Mouse (Mus musculus) hindbrain, embryonic 14.5 days (tissue): Measurements from ENCODE around the gene Cdc42ep4. TPM values are rescaled to one million over a fixed set of nuclear protein-coding genes. Genes with fewer than 3 reads are reported as not detected.

Experiments used
- ATAC-seq: fragments of 200-750 bp; cut with Nextera tagmentation; 2 replicates; pipeline ENCODE4 v1.8.0; 2017; ENCODE audit warnings: moderate number of reproducible peaks, mild to moderate bottlenecking, moderate TSS enrichment, moderate library complexity; ENCODE audit not compliant: low FRiP score
- DNase-seq: peaks from one replicate; pipeline ENCODE4 v3.0.0-alpha.2; 2015; ENCODE audit warnings: low spot score
- H3K27ac ChIP-seq: fragments of 300-500 bp; sonication (generic); 2 replicates; pipeline ENCODE4 v1.5.1; 2014; ENCODE audit warnings: mild to moderate bottlenecking, moderate library complexity
- H3K27me3 ChIP-seq: fragments of 300-500 bp; sonication (generic); 2 replicates; pipeline ENCODE4 v1.6.1; 2014; ENCODE audit warnings: mild to moderate bottlenecking, low read length, mixed read lengths; ENCODE audit not compliant: control insufficient read depth, insufficient read depth
- H3K36me3 ChIP-seq: fragments of 300-500 bp; sonication (generic); replicated peaks from 2 replicates; pipeline ENCODE4 v1.6.1; 2014; ENCODE audit not compliant: control insufficient read depth, insufficient read depth
- H3K4me1 ChIP-seq: fragments of 300-500 bp; sonication (generic); replicated peaks from 2 replicates; pipeline ENCODE4 v1.6.1; 2014; ENCODE audit warnings: antibody characterized with exemption, low read length, mixed read lengths; ENCODE audit not compliant: control insufficient read depth, insufficient read depth
- H3K4me2 ChIP-seq: fragments of 300-500 bp; sonication (generic); replicated peaks from 2 replicates; pipeline ENCODE4 v1.6.1; 2014; ENCODE audit warnings: mild to moderate bottlenecking, moderate library complexity
- H3K4me3 ChIP-seq: fragments of 300-500 bp; sonication (generic); replicated peaks from 2 replicates; pipeline ENCODE4 v1.5.1; 2014; ENCODE audit warnings: mild to moderate bottlenecking, low read length
- H3K9ac ChIP-seq: fragments of 300-500 bp; sonication (generic); 2 replicates; pipeline ENCODE4 v1.6.1; 2014
- H3K9me3 ChIP-seq: fragments of 300-500 bp; sonication (generic); 2 replicates; pipeline ENCODE4 v1.6.1; 2016; ENCODE audit warnings: low read length; ENCODE audit not compliant: control insufficient read depth
- WGBS: fragments of 180-500 bp; shearing (Covaris S2); extraction: QIAGEN DNeasy Blood & Tissue Kit; methylation state at CpG from one replicate; pipeline ENCODE4 v1.1.7; 2014; 5-methylcytosine and 5-hydroxymethylcytosine counted together
- polyA plus RNA-seq: library from polyadenylated mRNA; unstranded; fragments of >200 nt; fragmentation: Nextera tagmentation; extraction: Ambion mirVana; gene quantifications from 2 replicates; pipeline ENCODE4 v1.2.1, GENCODE M21; 2014

The Cdc42ep4 gene
- polyA plus RNA-seq, 1 experiment from 2014 or later, result 42.0 TPM

- H3K27ac ChIP-seq, result no peak overlapping the region
- peaks cover 5% of the 10 kb centered on the region; the same call in 1 of the 2 replicates for H3K36me3 ChIP-seq
- H3K4me2 ChIP-seq, result no peak overlapping the region
- ATAC-seq (no peak), DNase-seq (no peak)
- no peaks in the 10 kb centered on the region for H3K27me3 ChIP-seq
- H3K4me3 ChIP-seq, result no peak overlapping the region
- no peak overlapping the region for H3K9ac ChIP-seq
- H3K4me1 ChIP-seq, result peaks cover 19% of the 10 kb centered on the region
- H3K9me3 ChIP-seq, result no peaks in the 10 kb centered on the region
- WGBS, result 100% methylated on average over 1 of the region's 1 CpGs
These were observed 8.7 kb downstream of the Cdc42ep4 start for GRCm38 (mm10) chr11:113742998-113743397.

DNA sequence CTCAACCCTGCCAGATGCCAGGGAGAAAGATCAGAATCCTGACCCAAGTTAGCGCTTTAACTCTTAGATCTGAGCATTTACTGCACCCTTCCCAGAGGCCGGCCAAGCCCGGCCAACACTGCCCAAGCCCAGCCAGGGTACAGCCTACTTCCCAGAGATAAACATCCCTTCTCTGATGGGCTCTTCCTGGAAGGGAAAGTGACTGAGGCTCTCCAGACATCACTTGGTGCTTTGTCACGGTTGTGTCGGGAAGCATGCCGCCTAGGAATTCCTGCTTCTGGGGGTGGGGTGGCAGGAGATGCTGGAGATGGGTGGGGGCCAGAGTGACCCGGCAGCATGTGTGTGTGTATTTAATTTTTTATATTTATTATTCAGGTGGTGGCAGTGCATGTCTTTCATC lies 11.6 kb downstream of the Cdc42ep4 start:
- DNase-seq, result no peak
- Histone ChIP-seq H3K4me3 (no peak overlapping the region), H3K36me3 (peaks cover 5% of the 10 kb centered on the region; the same call in 1 of the 2 replicates), H3K9me3 (no peaks in the 10 kb centered on the region), H3K27ac (no peak overlapping the region), H3K4me1 (peaks cover 8% of the 10 kb centered on the region; the same call in 1 of the 2 replicates), H3K9ac (no peak overlapping the region), H3K4me2 (no peak overlapping the region), H3K27me3 (no peaks in the 10 kb centered on the region)
- ATAC-seq, result no peak
- WGBS, result 87% methylated on average over 7 of the region's 7 CpGs

DNA sequence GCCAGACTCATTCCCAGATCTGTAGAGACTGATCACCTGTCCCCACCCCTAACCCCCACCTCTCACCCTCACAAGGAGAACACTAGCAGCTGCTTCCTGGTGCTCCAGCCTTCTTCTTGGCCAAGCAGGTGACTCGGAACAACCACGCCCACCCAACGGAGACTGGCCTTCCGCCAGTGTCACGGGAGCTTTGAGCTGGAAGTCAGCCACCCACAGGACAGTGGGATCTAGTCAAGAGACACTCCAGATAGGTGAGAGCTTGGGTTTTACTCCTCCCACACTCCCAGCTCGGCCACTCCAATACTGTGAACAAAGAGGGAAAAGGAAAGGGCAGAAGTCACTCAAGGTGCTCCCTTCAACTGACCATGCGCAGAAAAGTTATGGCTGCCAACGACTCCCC lies 12.5 kb downstream of the Cdc42ep4 start:
- no peak for ATAC-seq
- no peak overlapping the region for H3K9ac ChIP-seq
- DNase-seq, result no peak
- no peaks in the 10 kb centered on the region for H3K9me3 ChIP-seq
- no peak overlapping the region for H3K27ac ChIP-seq
- WGBS, result 80% methylated on average over 8 of the region's 8 CpGs
- no peaks in the 10 kb centered on the region for H3K27me3 ChIP-seq
- no peak overlapping the region for H3K4me2 ChIP-seq
- H3K4me3 ChIP-seq, result no peak overlapping the region
- peaks cover 5% of the 10 kb centered on the region; the same call in 1 of the 2 replicates for H3K36me3 ChIP-seq
- H3K4me1 ChIP-seq, result peaks cover 8% of the 10 kb centered on the region; the same call in 1 of the 2 replicates

GRCm38 (mm10) chr11:113737912-113738311 lies 13.8 kb downstream of the Cdc42ep4 start:
- peaks cover 20% of the 10 kb centered on the region; the same call in 1 of the 2 replicates for H3K4me1 ChIP-seq
- no peaks in the 10 kb centered on the region for H3K36me3 ChIP-seq
- DNase-seq (no peak), ATAC-seq (no peak)
- H3K27me3 ChIP-seq, result no peaks in the 10 kb centered on the region
- no peak overlapping the region for H3K4me2 ChIP-seq
- H3K27ac ChIP-seq, result no peak overlapping the region
- no peaks in the 10 kb centered on the region for H3K9me3 ChIP-seq
- H3K4me3 ChIP-seq, result no peak overlapping the region
- WGBS, result 62% methylated on average over 8 of the region's 8 CpGs
- H3K9ac ChIP-seq, result no peak overlapping the region

- Histone ChIP-seq H3K4me3 (no peak overlapping the region), H3K27me3 (no peaks in the 10 kb centered on the region), H3K27ac (no peak overlapping the region), H3K4me1 (peaks cover 22% of the 10 kb centered on the region; the same call in 1 of the 2 replicates), H3K36me3 (no peaks in the 10 kb centered on the region), H3K9me3 (no peaks in the 10 kb centered on the region), H3K4me2 (no peak overlapping the region), H3K9ac (no peak overlapping the region)
- ATAC-seq (no peak), DNase-seq (no peak)
- 87% methylated on average over 3 of the region's 3 CpGs for WGBS
These were observed 14.2 kb downstream of the Cdc42ep4 start for GRCm38 (mm10) chr11:113737553-113737854.

DNA sequence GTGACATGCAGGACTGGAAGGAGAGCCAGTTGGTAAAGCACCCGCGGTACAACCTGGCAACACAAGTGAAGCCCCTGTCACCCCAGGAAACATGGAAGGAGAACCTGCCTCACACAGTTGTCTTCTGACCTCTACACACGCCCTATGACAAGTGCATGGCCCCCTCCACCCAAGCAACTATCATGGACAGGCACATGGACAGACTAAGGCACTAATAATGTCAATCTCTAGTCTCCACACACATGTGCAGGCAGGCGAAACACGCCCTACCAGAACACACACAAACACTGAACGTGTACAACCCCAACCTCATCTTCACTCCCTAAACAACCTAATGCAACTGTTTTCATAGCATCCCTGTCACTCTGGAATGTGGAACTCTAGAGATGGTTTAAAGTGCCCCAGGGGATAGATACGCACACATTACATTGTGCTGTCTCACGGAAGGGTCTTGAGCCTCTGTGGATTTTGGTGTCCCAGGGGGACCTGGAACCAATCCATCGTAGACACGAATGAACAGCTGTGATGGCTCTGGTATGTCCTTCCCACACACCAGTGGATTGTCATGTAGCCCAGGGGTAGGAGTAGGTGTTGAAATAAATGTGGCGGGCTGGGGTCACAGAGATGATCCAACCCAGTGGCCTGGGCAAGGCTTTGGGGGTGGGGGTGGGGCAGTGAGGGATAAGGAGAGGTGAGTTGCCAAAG lies 14.7 kb downstream of the Cdc42ep4 start:
- Histone ChIP-seq H3K4me1 (peaks cover 22% of the 10 kb centered on the region; the same call in 1 of the 2 replicates), H3K9ac (no peak overlapping the region), H3K4me3 (no peak overlapping the region), H3K27me3 (no peaks in the 10 kb centered on the region), H3K27ac (no peak overlapping the region), H3K9me3 (no peaks in the 10 kb centered on the region), H3K36me3 (no peaks in the 10 kb centered on the region), H3K4me2 (no peak overlapping the region)
- DNase-seq, result no peak
- no peak for ATAC-seq
- WGBS, result 79% methylated on average over 11 of the region's 11 CpGs

GRCm38 (mm10) chr11:113735151-113735550 lies 16.5 kb downstream of the Cdc42ep4 start:
- 81% methylated on average over 6 of the region's 6 CpGs for WGBS

DNA sequence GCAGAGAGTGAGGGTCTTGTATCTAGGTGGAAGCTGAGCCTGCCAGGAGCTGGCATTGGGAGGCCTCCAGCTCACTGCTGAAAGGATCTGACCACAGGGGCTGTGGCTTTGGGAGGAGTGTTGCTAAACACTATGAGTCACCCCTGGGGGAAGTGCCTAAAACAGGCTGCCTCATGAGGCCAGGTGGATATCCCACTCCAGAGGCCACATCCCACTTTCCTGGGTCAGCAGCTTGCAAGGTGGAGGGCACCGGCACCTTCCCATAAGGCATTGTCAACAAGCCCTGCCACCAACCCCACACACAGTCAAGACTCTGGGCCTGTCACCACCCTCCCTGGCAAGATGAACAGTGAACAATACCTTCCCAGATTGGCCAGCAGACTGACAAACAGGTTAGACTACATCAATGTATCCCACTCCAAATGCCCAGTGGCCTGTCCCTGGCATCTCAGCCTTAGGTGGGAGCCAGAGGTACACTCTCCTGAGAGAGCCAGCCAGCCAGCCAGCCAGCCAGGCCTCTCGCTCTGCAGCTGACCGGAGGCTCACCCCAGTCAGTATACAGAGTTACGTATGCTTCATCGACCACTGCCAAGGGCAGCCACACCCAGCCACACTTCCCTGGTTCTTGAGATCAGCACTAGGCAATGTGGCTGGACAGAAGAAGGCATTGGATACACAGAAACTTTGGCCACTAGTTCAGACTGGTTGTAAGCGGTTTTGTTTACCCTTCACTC lies 17.9 kb downstream of the Cdc42ep4 start:
- H3K4me3 ChIP-seq, result no peak overlapping the region
- no peak overlapping the region for H3K27ac ChIP-seq
- H3K27me3 ChIP-seq, result no peaks in the 10 kb centered on the region
- H3K4me2 ChIP-seq, result no peak overlapping the region
- no peak for DNase-seq
- H3K4me1 ChIP-seq, result peaks cover 26% of the 10 kb centered on the region; the same call in 1 of the 2 replicates
- 42% methylated on average over 6 of the region's 6 CpGs for WGBS
- H3K36me3 ChIP-seq, result peaks cover 8% of the 10 kb centered on the region
- H3K9ac ChIP-seq, result no peak overlapping the region
- no peak for ATAC-seq
- no peaks in the 10 kb centered on the region for H3K9me3 ChIP-seq

More at GRCm38 (mm10) chr11:113735151-113735550, 16.5 kb downstream of the Cdc42ep4 start:
- ATAC-seq (no peak), DNase-seq (no peak)
- peaks cover 27% of the 10 kb centered on the region; the same call in 1 of the 2 replicates for H3K4me1 ChIP-seq
- no peak overlapping the region for H3K27ac ChIP-seq
- H3K27me3 ChIP-seq, result no peaks in the 10 kb centered on the region
- no peak overlapping the region for H3K9ac ChIP-seq
- no peak overlapping the region for H3K4me3 ChIP-seq
- H3K4me2 ChIP-seq, result no peak overlapping the region
- H3K9me3 ChIP-seq, result no peaks in the 10 kb centered on the region
- H3K36me3 ChIP-seq, result no peaks in the 10 kb centered on the region

GRCm38 (mm10) chr11:113731945-113732612 lies 19.6 kb downstream of the Cdc42ep4 start:
- Histone ChIP-seq H3K9ac (no peak overlapping the region), H3K27me3 (no peaks in the 10 kb centered on the region), H3K36me3 (peaks cover 25% of the 10 kb centered on the region), H3K4me2 (no peak overlapping the region), H3K9me3 (no peaks in the 10 kb centered on the region), H3K4me1 (peaks cover 25% of the 10 kb centered on the region; the same call in 1 of the 2 replicates), H3K27ac (no peak overlapping the region), H3K4me3 (no peak overlapping the region)
- DNase-seq (no peak), ATAC-seq (no peak)
- WGBS, result 89% methylated on average over 10 of the region's 10 CpGs
